Mouse (Mus musculus): Measurements from ENCODE around the gene Tex21.
"Not testable (repeated sequence)": the region's sequence is repeated elsewhere in the genome, so short reads cannot be mapped to it uniquely, and the experiment has no call there.

The Tex21 gene

DNA sequence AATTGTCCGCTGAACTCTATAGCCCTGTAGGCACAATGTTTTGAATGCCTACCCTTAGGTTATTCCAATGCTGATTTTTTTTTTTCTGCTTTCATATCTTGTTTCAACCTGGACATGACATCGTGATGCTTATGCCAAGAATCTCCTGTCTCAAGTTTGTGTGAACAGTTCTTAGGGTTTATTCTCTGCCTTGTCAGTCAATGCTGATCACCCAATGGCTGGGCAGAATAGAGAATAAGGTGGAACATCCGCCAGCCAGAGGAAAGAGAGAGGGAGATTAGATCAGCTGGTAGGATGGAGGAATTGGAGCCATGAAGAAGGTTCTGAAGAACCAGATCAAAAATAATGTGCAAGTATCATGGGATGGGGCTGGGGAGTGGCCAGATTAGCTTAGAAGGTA, 14.1 kb upstream of the Tex21 start:
- no peak for DNase-seq (ENCODE audit: low spot score in 2 of 2)

DNA sequence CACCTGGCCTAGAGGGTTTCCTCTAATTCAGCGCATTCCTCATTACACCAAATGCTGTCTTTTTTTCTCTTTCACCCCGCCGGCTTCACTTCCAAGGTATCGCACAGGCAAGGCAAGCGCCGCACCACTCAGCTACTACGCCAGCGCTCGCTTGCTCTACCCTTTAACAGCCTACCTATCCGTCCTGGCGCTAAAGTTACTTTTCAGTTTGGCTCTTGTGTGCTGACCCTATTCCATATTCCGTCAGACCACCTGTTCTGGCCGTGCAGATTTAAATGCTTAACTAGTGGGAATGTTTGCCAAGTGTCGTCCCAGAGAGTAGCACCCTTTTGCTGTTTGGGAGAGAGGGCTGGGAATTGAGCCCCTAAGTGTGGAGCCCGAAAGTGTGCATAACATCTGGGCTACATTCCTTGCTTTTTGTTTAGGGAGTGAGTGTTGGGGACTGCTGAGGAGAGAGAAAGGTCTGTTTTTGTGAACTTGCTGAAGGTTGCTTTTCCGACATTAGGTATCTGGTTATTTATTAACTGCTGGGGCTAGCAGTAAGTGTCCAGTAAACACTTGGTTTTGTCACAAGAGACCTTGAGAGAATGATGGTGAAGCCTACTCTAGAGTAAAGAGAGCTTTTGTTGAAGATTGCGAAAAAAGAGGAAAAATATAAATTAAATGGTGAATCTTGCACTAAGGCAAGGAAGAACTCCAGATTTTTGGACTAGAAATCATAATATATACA, 9.7 kb upstream of the Tex21 start:
- peak in 1 of 2 experiments; percentile 12 for DNase-seq (ENCODE audit: low spot score in 2 of 2)

DNA sequence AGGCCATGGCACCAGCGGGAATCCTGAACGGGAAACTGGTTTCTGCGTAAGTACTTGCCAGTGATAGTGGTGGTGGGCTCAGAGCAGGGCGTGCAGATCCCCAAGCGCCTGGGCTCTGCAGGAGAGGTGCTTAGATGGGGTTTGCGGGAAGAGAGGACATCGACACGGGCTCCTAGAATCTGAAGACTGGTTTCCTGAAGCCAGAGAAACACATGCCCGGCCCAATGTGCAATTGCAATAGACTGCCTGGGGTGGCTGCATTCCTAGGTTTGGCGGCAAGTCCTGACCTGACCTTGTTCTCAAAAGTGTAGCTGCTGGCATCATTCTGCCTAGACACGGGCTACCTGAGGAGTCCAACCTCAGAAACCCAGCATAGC, 8.9 kb upstream of the Tex21 start:
- no peak for DNase-seq (ENCODE audit: low spot score in 2 of 2)

DNA sequence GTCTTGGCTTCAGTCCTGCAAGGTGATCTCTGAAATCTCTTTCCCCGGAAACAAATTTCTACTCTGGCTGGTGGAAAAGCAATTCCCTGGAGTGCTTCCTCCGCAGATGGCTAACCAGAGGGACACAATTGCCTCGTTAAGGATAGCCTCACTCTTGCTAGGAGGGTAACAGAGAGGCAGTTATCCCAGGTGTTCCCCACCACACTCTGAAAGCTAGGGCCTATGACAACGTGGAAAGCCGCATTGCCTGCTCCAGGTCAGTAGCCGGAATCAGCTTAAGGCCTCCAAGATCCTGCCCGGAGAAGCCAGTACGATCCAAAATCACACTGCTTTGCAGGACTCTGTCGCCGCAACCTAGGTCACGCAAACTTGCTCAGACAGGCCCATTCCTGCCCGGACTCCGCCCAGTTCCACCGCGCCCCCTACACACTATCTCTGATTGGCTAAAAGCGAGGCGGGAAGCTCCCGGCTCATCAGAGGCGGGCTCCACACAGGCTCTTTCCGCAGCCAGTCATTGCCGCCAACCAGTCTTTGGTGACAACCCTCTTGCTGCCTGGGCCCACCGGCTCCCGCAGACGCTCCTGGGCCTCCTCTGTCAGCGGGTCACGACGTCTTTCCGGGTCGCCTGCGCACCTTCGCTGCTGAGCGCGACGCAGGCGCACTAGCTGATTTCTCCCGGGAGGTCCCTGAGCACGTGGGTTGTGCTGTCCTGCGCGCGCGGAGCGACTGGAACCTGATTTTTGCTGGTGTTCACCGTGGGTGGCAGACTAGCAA, 8.4 kb upstream of the Tex21 start, which contains the start of gene Mthfd1:
Gene Mthfd1, plus strand, starts transcription at position 574 of the 774 bp plus-strand sequence.
- DNase-seq (ENCODE audit: low spot score in 2 of 2), result peak; percentile 94 to 95

DNA sequence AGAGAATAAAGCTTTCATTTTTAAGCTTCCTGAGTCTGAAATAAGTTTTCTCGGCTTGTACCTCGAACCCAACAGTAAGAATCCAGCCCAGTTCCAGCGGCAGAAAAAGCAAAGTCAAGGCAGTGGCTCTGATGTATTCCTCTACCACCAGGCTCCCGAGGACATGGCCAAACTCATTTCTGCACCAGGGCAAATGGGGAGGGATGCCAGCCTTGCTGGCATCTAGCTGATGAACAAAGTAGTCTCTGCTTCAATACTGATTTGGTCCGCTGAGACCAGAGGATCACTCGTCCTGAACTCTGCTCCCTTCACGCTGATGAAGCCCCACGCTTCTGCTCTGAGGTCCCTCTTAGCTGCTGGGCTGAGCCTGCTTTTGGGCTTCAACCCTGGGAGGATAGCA, 7.4 kb upstream of the Tex21 start:
- no peak for DNase-seq (ENCODE audit: low spot score in 2 of 2)

DNA sequence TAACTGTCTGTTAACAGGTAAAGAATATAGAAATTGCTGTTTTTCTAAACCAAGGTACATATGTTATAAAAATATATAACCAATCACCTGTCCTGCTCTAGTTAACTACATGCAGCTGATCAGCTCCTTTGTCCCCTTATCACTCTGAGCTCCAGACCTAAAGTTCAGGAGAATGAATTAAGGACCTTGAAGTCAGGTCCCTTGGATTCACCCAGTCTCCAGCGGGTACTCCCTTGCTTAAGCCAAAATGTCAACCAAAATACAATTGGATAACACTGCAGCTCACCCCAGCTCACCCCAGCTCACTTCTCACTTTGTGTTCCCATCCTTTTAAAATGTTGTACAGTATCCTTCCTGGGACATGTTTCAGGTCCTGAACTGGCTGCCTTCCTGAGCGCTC, 7.0 kb upstream of the Tex21 start:
- DNase-seq (ENCODE audit: low spot score in 2 of 2), result no peak

DNA sequence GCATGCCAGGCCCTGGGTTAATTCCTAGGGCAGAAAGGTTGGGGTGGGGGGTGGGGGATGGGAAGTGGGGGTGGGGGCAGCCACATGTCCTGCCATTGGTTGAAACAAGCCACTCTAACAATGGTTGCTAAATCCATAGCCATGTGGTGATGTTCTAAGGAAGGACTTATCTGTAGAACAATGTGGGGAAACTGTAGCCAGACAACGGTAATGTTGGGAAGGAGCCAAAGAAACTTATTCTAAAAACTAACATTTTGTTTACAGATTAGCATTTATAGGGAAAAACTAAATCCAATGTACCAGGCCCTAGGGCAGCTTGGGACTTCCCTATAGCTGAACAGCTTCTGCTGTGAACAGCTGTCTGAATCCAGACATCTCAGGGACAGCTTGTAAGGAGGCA, 6.5 kb upstream of the Tex21 start:
- DNase-seq (ENCODE audit: low spot score in 2 of 2), result no peak

DNA sequence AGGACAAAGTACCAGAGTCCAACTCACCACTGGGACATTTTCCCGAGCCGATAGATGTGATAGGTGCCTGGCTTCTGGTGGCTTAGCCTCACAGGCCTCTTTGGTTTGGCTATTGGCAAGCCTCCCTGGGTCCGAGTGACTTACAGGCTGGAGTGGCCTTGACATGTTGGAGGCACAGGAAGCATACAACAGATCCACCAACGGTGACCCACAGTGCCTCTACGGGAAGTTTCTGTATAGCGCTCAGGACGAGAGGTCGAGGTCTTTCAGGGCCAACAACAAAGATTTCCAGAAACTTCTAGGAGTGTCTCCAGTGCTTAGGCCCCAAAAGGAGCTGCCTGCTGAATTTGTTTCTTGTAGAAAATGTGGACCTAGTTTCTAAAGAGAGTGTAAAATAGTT, 1.6 kb downstream of the Tex21 start:
- no peak for DNase-seq (ENCODE audit: low spot score in 2 of 2)

DNA sequence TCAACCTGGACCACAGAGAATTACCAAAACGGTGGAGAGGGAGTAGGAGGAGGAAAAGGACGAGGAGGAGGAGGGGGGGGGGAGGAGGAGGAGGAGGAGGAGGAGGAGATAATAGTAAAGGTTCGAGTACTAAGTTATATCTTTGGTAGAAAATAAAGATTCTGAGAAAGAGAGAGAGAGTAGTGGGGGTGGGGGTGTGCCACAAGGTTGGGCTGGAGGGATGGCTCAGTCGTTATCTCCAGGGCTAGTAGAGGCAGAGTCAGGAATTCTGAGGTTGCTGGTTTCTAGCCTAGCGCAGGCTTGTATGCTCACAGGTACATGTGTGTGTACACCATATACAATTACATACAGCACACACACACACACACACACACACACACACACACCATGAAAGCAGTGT, 4.7 kb downstream of the Tex21 start:
- DNase-seq (ENCODE audit: low spot score in 2 of 2), result no peak

DNA sequence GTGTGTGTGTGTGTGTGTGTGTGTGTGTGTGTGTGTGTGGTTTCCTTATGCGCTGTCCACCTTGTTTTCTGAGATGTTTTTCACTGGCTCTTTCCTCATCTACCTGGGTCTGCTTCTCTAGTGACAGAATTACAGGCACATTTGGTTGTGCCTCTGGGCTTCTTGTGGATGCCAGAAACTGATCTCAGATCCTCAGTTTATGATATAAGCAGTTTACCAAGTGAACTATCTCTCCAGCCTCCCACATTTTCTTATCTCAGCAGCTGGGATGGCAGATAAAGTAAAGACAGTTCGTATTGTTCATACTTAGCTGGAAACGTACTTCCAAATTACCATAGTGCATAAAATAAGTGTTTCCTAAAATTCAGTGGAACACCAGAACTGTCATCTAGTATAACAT, 5.5 kb downstream of the Tex21 start:
- DNase-seq (ENCODE audit: low spot score in 2 of 2), result no peak

DNA sequence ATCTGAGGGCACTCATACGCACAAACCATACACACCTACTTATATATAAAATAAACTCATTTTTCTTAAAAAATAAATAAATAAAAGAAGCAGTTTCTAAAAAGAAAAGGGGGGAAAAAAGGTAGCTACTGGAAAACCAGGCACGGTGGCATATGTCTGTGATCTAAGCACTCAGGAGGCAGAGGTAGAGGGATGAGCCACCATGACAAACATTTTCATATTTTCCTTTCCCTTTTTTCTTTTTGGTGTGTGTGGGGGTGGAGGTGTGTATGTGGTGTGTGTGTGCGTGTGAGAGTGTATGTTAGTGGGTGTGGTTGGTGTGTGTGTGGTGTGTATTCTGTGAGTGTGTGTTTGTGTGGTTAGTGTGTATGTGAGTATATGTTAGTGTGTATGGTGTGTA, 5.9 kb downstream of the Tex21 start:
- no peak for DNase-seq (ENCODE audit: low spot score in 2 of 2)

DNA sequence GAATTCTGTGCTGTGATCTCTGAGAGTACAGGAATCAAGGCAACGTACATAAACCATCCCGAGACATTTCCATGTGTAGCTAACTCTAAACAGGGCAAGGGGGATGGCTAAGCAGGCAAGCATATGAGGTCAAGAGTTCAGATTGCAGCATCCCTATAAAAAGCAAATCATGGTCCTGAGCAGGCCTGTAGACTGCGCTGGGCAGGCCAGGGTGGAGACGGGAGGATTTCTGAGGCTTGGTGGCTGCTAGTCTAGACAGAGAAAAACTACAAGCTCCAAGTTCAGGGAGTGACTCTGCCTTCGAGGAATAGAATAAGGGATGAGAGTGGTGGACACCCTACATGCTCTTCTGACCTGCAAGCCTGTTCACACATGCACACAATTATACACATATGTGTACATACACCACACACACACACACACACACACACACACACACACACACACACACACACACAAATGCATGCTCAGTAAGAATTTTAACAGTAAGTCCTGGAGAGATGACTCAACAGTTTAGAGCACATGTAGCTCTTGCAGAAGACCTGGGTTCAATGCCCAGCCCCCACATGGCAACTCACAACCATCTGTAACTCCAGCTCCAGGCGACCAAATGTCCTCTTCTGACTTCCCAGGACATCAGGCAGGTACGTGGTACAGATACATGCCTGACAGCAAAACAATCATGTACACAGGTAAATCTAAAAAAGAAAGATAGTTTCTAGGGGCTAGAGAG, 6.5 kb downstream of the Tex21 start:
- no peak for DNase-seq (ENCODE audit: low spot score in 2 of 2)

DNA sequence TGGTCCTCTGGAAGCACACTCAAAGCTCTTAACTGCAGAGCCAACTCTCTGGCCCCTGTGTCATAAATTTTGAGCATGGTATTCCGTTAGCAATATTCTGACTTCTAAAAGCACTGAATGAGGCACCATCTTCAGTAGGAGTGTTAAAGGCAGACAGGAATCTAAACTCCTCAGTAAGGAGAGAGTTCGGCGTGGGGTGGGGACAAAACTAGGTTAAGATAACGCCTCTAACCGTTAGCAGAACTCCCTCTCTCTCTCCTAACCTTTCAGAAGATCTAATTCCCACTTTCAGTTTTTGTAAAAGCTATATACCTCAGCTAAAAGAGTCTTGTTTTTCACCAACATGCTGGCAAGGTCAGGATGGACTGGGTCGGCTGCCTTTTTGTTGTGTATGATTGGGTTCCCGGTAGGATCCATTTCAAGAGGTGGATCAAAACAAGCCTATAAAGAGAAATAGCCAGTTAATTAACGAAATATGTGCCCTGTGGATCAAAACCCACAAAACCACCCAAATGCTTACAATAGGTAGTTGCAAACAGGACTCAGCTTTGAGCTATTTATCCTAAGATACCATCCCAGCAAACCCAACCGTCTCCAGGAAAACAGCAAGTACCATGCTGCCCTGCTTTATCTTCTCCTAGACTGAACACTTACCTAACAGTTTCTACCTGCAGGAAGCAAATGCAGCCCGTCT, 7.3 kb downstream of the Tex21 start:
- DNase-seq (ENCODE audit: low spot score in 2 of 2), result no peak

DNA sequence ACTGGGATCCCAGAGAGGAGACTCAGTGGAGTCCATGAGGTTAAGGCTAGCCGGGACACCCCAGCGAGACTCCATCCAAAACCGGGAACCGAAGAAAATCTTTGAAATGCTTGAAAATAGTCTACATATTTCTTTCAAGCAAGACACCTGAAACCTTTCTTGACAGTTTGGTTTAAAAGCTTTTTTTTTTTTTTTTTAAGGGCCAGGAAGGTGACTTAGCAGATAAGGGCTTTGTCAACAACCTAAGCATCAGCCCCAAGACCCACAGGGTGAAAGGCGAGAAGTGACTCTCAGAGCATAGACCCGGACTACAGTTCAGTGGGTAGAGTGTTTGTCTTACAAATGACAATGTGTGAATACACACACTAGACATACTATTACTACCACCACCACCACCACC, 11.3 kb downstream of the Tex21 start:
- DNase-seq (ENCODE audit: low spot score in 2 of 2), result no peak

DNA sequence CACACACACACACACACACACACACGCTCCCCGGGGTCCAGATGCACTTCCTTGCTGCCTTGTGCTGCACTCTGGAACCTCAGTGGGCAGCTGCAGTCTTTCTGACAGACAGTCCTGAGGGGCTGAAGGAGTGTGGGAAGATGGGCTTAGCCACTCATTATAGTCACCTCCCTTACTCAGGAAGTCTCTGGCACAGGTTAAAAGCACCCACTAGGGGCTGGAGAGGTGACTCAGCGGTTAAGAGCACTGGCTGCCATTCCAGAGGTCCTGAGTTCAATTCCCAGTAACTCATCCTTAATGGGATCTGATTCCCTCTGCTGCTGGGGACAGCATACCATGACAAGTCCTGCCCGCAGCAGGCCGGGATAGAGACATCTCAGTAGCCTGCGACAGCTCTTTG, 15.9 kb downstream of the Tex21 start:
- DNase-seq (ENCODE audit: low spot score in 2 of 2), result no peak

DNA sequence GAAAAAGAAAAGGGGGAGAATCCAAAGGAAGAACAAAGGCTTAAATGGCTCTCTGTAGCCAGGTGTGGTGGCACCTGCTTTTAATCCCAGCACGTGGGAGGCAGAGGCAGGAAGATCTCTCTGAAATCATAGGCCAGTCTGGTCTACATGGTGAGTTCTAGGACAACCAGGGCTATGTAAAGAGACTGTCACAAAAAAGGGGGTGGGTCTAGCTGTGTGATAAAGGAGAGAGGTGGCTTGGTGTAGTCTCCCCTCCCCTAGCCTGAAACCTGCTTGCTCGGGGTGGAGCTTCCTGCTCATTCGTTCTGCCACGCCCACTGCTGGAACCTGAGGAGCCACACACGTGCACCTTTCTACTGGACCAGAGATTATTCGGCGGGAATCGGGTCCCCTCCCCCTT, 24.4 kb downstream of the Tex21 start:
- DNase-seq (ENCODE audit: low spot score in 2 of 2), result not testable (repeated sequence)

DNA sequence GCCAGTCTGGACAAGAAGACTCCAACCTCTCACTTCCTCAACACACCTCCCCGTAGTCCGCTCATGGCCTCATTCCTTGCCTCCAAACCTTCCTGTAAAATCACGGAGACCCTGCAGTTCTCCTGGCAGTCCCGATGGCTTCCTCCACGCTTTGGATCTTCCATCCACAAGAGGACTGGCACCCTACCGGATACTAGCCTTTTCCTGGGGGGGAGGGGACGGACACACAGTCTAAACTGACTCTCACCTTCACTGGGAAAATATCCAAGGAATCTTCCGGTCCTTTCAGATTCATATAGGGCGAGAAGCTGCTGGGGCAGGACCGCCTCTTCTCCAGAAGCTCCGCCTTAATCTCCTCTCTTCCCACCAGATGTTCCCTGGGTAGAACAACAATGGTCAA, 29.8 kb downstream of the Tex21 start:
- DNase-seq (ENCODE audit: low spot score in 2 of 2), result no peak

DNA sequence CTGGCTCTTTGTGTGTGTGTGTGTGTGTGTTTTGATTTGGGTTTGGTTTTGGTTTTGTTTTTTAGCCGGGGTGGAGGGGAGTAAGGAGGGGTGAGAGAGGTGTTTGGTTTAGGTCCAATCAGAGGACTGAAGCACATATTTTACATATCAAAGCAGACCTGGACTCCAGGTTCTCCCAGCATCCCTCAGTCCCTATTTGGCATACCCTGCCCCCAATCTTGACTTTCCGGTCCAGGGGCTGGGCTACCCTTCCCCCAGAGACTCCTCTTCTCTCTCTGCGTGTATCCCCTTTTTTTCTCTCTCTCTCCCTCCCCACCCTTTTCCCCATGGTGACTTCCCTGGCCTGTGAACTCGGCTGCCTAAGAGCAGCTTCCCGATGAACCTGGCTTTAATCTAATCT, 31.4 kb downstream of the Tex21 start:
- peak; percentile 17 to 20 for DNase-seq (ENCODE audit: low spot score in 2 of 2)

DNA sequence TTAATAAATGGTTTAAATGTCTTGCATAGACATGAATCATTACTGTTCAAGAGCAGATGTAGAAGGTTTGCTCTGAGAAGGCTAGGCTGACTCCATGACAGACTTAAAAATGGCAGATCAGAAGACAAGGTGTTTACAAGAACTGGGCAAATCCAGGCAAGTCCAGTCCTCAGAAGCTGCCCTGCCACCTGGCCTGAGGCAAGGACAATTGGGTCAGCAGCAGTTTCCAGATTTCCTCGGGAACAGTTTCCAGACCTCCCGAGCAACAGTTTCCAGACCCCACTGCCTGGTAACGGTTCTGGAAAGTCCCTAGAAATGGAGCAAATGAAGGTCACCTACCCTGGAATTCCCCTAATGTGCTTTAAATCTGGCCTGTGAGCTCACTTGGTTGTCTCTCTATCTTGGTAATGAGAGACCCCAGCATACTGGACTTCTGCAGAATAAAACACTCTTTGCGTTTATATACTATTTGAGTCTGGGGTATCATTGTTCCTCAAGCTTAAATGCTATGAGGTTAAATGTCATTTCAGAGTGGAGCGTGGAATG, 37.0 kb downstream of the Tex21 start:
- DNase-seq (ENCODE audit: low spot score in 2 of 2), result no peak

DNA sequence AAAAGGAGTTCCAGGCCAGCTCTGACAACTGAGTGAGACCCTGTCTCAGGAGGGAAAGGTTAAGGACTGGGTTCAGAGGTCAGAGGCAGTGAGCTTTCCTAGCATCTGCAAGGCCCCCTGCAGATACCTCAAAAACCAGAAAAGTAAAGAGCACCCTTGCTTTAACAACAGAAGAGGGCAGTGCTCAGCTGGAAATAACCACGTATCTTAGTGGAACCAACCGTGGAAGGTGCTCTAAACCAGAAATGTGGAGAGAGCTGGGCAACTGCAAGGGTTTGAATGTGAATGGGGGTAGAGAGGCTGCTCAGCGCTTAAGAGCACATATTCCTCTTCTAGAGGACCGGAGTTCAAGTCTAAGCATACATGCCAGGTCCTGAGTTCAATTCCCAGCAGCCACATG, 46.2 kb downstream of the Tex21 start:
- DNase-seq (ENCODE audit: low spot score in 2 of 2), result no peak

DNA sequence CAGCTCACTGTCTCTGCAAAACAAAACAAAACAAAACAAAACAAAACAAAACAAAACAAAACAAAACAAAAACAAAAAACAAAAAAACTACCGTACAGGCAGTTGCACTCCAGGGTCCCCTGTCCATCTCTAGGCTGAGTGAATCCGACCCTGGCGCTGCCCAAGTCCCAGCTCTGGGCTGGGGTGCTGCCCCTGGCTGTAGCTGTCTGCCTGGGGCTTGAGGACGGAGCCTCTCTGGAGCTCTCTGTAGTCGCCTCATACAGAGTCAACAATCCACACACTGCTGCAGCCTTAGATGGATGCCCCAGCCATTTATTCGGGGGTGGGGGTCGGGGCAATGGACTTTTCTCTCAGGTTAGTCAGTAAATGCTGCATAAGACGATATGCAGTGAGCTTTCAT, 49.5 kb downstream of the Tex21 start:
- DNase-seq (ENCODE audit: low spot score in 2 of 2), result no peak

DNA sequence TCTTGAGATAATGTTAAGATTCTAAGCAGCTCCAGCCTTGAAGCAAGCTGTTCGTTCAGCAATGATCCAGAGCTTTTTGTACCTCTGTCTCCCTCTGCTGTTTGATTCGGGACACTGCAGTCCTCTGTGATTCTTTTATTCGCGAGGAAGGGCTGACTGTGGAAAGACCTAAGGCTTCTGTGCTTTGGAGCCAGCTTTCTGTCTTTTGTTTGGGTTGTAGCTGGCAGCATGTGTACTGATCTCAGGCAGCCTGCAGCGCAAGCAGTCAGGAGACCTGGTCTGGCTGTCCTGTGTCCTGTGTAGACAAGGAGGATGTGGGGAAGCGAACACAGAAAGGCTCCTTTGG, 49.9 kb downstream of the Tex21 start:
- peak; percentile 51 to 62 for DNase-seq (ENCODE audit: low spot score in 2 of 2)
